Mouse (Mus musculus) ES-Bruce4 (cell line): ENCODE measurements at regions not wholly inside any gene's neighbourhood (a gene's known extent, or its start where the extent isn't known, plus 50 kb on each side); places are given as distances from the start of the nearest gene placed in this dataset.

ENCODE experiments used
- CTCF ChIP-seq: IDR thresholded peaks from one replicate; pipeline ENCODE4 v1.8.1; 2011; ENCODE audit warnings: low read depth, low read length
- EP300 ChIP-seq: IDR thresholded peaks from 2 replicates; pipeline ENCODE4 v1.6.1; 2011; ENCODE audit warnings: low read depth, low read length; ENCODE audit not compliant: insufficient read depth
- POLR2A ChIP-seq: IDR thresholded peaks from one replicate; pipeline ENCODE4 v1.8.1; 2011; ENCODE audit warnings: low read length; ENCODE audit not compliant: insufficient read depth

DNA sequence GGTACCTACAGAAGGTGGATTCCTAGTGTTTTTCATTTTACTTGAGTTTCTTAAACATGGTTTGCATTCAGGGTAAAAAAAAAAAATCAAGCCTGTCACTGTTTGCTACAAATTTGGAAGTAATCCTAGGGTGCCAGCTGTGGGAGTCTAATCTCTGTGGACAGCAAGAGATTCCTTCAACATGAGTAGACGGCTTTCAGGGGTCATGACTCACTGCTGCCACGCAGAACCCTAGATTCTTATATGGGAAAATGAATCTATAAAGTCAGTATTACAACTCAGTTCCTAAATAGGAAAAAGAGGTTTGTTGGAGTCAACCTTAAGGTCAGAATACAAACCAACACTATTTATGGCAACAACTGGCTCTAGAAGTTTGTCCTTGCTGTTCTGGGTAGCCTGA lies 310.1 kb upstream of the Pkdcc start:
- TF ChIP-seq CTCF = no peak
- TF ChIP-seq POLR2A = no peak
- no peak for TF ChIP-seq EP300
